ENCODE assay signal across 9 mouse cellular contexts in genomic region chr3:26332400-26333238, GRCm38 (mm10). TPM values are rescaled to one million over a fixed set of nuclear protein-coding genes. Genes with fewer than 3 reads are reported as not detected.
DNase-seq lines count a peak whose midpoint lies in the region; ATAC-seq and TF ChIP-seq lines count a peak whose summit lies in the region.
"Had no signal": no experiment of that assay in that cellular context is flagged by ENCODE, and none has a peak within 500 bp of the region (broad histone marks: within the 10 kb centered on the region; RNA-seq: fewer than 3 reads in every experiment).

Nlgn1 (minus strand) TSS chr3:26332460.

- no peaks in the 10 kb centered on the region for H3K9me3 ChIP-seq in kidney, embryonic 15.5 days (replicated peaks)
- no peaks in the 10 kb centered on the region for H3K9me3 ChIP-seq in embryonic facial prominence, embryonic 15.5 days (replicated peaks)
- no peaks in the 10 kb centered on the region for H3K9me3 ChIP-seq in midbrain, postnatal 0 days (ENCODE audit: low read length)

- no peak for ATAC-seq in kidney, embryonic 15.5 days (replicated peaks; ENCODE audit: low FRiP score)
- no peak for ATAC-seq in embryonic facial prominence, embryonic 15.5 days (ENCODE audit: insufficient number of reproducible peaks, low FRiP score, low TSS enrichment, low read depth)
- peak; percentile 15; the same call in 1 of the 2 replicates for ATAC-seq in midbrain, postnatal 0 days (ENCODE audit: low FRiP score)

- peaks cover 26% of the 10 kb centered on the region for H3K4me1 ChIP-seq in kidney, embryonic 15.5 days
- H3K4me1 ChIP-seq in embryonic facial prominence, embryonic 15.5 days, result peaks cover 19% of the 10 kb centered on the region
- H3K4me1 ChIP-seq in midbrain, postnatal 0 days (ENCODE audit: insufficient read depth, low read length), result peaks cover 3% of the 10 kb centered on the region; the same call in 1 of the 2 replicates

- H3K4me2 ChIP-seq in kidney, embryonic 15.5 days, result peak within 1 kb of the TSS; percentile 96
- peak within 1 kb of the TSS; percentile 95 for H3K4me2 ChIP-seq in embryonic facial prominence, embryonic 15.5 days (replicated peaks)
- H3K4me2 ChIP-seq in midbrain, postnatal 0 days (ENCODE audit: low read depth, low read length, poor library complexity, severe bottlenecking), result peak within 1 kb of the TSS; percentile 80

- H3K27ac ChIP-seq in kidney, embryonic 15.5 days, result no peak within 1 kb of the TSS
- no peak within 1 kb of the TSS for H3K27ac ChIP-seq in embryonic facial prominence, embryonic 15.5 days (replicated peaks)
- peak within 1 kb of the TSS; percentile 87 for H3K27ac ChIP-seq in midbrain, postnatal 0 days (ENCODE audit: low read depth, low read length)
- H3K27ac ChIP-seq: macrophage had no signal

- WGBS in kidney, embryonic 15.5 days, result 1% methylated on average over 14 of the region's 14 CpGs
- WGBS in embryonic facial prominence, embryonic 15.5 days, result 1% methylated on average over 14 of the region's 14 CpGs
- under 1% methylated on average over 14 of the region's 14 CpGs for WGBS in midbrain, postnatal 0 days

- H3K36me3 ChIP-seq in kidney, embryonic 15.5 days, result no peaks in the 10 kb centered on the region
- H3K36me3 ChIP-seq in embryonic facial prominence, embryonic 15.5 days, result no peaks in the 10 kb centered on the region
- H3K36me3 ChIP-seq in midbrain, postnatal 0 days (ENCODE audit: insufficient read depth, low read length), result no peaks in the 10 kb centered on the region

- H3K9ac ChIP-seq in kidney, embryonic 15.5 days, result peak within 1 kb of the TSS; percentile 37
- H3K9ac ChIP-seq in embryonic facial prominence, embryonic 15.5 days, result peak within 1 kb of the TSS; percentile 28
- peak within 1 kb of the TSS; percentile 92 for H3K9ac ChIP-seq in midbrain, postnatal 0 days (replicated peaks; ENCODE audit: low read length, poor library complexity, severe bottlenecking)

- TF ChIP-seq CTCF in midbrain, postnatal 0 days (IDR thresholded peaks at IDR 0.05), result no peak

- H3K4me3 ChIP-seq in kidney, embryonic 15.5 days (replicated peaks), result peak within 1 kb of the TSS; percentile 58
- H3K4me3 ChIP-seq in embryonic facial prominence, embryonic 15.5 days (replicated peaks), result peak within 1 kb of the TSS; percentile 55
- H3K4me3 ChIP-seq in midbrain, postnatal 0 days (ENCODE audit: low read depth, low read length), result peak within 1 kb of the TSS; percentile 78

- H3K27me3 ChIP-seq in kidney, embryonic 15.5 days, result peaks cover 54% of the 10 kb centered on the region
- H3K27me3 ChIP-seq in embryonic facial prominence, embryonic 15.5 days, result peaks cover 27% of the 10 kb centered on the region
- no peaks in the 10 kb centered on the region for H3K27me3 ChIP-seq in midbrain, postnatal 0 days (ENCODE audit: insufficient read depth, low read length)

- no peak for DNase-seq in kidney, adult 8-10 months
- DNase-seq in layer of hippocampus, postnatal 25 days (ENCODE audit: extremely low spot score in 1 of 2, low spot score in 1 of 2), result no peak
- DNase-seq in midbrain, postnatal 0 days (ENCODE audit: low spot score), result no peak
- DNase-seq in thymus, postnatal 10 days (ENCODE audit: low spot score in 2 of 2), result no peak
- no peak for DNase-seq in kidney, adult 18-20 months
- no peak for DNase-seq in spleen, postnatal 4 days (ENCODE audit: low spot score in 2 of 2)

RNA-seq across cellular contexts. Expression of gene Nlgn1, which starts in this region (rescaled TPM):
- polyA plus RNA-seq in kidney, embryonic 15.5 days (2015; fragmentation: Nextera tagmentation; extraction: Ambion mirVana), result 1.5 and 1.6 TPM in 2 replicates
- polyA plus RNA-seq in embryonic facial prominence, embryonic 15.5 days (2015; fragmentation: Nextera tagmentation; extraction: Ambion mirVana), result 1.9 and 2.3 TPM in 2 replicates
- 100 to 1,000 TPM in 1 of 2 experiments, 10 to 100 TPM in 1; 95.1 to 107 TPM for total RNA-seq in layer of hippocampus, postnatal 25 days (2021)
- total RNA-seq in midbrain, postnatal 0 days (2014; rRNA removed), result 87.9 and 96.9 TPM in 2 replicates
- 39.9 and 40.8 TPM in 2 replicates for polyA plus RNA-seq in midbrain, postnatal 0 days (2015; fragmentation: Nextera tagmentation; extraction: Ambion mirVana)
- polyA plus RNA-seq: macrophage had no signal

Comparison
In these comparisons a context has a peak if more than half of its experiments do, and no peak if none do; other contexts are left out.
1. RNA of gene Nlgn1 (polyA plus RNA-seq): 39.9 to 40.8 TPM in midbrain, postnatal 0 days; 1.9 to 2.3 TPM in embryonic facial prominence, embryonic 15.5 days and 1.5 to 1.6 TPM in kidney, embryonic 15.5 days; every median in the first group is over 10 times any median in the second.
2. H3K9ac ChIP-seq: peak in every context shown above with its lines; median percentile 92 in midbrain, postnatal 0 days; 37 in kidney, embryonic 15.5 days; 28 in embryonic facial prominence, embryonic 15.5 days.
3. Peak in every context shown above with its lines, with median percentiles within 50 percentile points of each other: H3K4me2 ChIP-seq and H3K4me3 ChIP-seq.